Mouse (Mus musculus): ENCODE measurements around the gene Amigo1. TPM values are rescaled to one million over a fixed set of nuclear protein-coding genes. Genes with fewer than 3 reads are reported as not detected.

Amigo1 gene
- polyA plus RNA-seq, 1 experiment from 2014 or later, result 7.5 TPM

DNA sequence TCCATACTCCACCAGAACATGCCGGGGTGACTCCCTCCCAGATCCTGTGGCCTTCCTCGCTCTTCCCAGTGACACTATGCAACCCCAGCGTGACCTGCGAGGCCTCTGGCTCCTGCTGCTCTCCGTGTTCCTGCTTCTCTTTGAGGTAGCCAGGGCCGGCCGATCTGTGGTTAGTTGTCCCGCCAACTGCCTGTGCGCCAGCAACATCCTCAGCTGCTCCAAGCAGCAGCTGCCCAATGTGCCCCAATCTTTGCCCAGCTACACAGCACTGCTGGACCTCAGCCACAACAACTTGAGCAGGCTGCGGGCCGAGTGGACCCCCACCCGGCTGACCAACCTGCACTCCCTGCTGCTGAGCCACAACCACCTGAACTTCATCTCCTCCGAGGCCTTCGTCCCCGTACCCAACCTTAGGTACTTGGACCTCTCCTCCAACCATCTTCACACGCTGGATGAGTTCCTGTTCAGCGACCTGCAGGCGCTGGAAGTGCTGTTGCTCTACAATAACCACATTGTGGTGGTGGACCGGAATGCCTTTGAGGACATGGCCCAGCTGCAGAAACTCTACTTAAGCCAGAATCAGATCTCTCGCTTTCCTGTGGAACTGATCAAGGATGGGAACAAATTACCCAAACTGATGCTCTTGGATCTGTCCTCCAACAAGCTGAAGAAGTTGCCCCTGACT lies 1.1 kb downstream of the Amigo1 start:
- peak overlapping the region; percentile 80 for H3K9ac ChIP-seq (replicated peaks)
- peak overlapping the region; percentile 93 for H3K4me2 ChIP-seq (replicated peaks)
- 0 out of 2 replicates have a peak, but pooled peaks have one; percentile 12 for ATAC-seq (ENCODE audit: low FRiP score, low read depth)
- 62% methylated on average over 20 of the region's 20 CpGs for WGBS
- no peaks in the 10 kb centered on the region for H3K9me3 ChIP-seq
- no peaks in the 10 kb centered on the region for H3K36me3 ChIP-seq
- H3K4me3 ChIP-seq, result peak overlapping the region; percentile 84
- peaks cover 19% of the 10 kb centered on the region for H3K27me3 ChIP-seq
- peaks cover 22% of the 10 kb centered on the region for H3K4me1 ChIP-seq
- H3K27ac ChIP-seq (replicated peaks), result no peak overlapping the region

DNA sequence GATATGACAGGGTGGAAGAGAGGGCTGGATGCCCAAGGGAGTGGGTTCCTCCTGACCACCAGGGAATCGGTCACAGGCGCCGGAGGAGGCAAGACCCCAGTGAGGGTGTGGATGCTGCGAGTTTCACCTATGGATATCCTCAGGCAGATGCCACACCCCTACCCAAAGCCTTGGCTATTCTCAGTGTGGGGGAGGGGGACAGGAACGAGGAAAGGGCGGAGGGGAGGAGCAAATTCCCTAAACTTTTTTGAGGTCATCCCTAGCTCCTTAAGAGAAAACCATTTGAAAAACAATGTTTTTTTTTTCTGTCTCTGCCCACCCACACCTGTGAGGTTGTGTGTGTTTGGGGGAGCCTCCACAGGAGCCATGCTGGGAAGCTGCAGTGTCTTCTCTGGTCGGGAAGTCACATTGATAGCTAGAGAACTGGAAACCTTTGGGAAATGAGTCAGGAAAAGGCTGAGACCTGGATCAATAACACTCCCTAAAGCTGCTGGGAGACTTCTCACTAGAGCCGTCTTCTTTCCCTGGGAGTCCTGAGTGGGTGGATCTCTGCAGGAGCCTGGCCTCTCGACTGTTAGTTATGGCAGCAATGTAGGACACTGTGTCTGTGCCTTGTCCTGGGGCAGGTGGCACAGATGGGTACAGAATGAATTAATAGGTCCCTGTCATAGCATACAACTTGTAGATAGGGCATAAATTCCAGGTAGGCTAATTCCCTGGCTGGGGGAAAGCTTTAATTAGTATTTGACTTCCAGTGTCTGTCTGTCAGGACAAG lies 2.8 kb downstream of the Amigo1 start:
- Histone ChIP-seq H3K36me3 (no peaks in the 10 kb centered on the region), H3K4me3 (no peak overlapping the region), H3K4me2 (replicated peaks) (no peak overlapping the region), H3K9me3 (no peaks in the 10 kb centered on the region), H3K4me1 (peaks cover 22% of the 10 kb centered on the region), H3K27ac (replicated peaks) (no peak overlapping the region), H3K9ac (replicated peaks) (no peak overlapping the region; the same call in 1 of the 2 replicates), H3K27me3 (peaks cover 19% of the 10 kb centered on the region)
- ATAC-seq (ENCODE audit: low FRiP score, low read depth), result no peak
- WGBS, result 68% methylated on average over 9 of the region's 9 CpGs

DNA sequence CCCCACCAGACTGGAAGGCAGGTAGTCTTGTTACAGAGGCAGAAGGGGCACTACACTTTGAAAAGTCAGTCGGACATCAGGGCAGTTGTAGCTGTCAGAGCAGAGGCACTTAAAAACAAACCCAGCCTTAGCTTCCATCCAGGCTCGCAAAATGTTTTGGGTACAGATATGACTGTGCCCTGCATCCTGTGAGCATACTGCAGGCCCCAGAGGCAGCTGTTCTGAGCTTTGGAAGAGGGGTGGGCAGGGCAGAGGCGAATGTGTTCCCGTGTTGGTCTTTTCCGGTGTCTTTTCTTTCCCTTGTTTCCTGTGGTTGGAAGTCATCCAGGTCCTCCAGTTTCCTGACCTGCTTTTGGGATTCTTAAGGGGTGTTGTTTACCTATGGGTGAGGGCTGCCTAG lies 3.8 kb downstream of the Amigo1 start:
- WGBS, result 74% methylated on average over 5 of the region's 5 CpGs
- Histone ChIP-seq H3K9ac (replicated peaks) (no peak overlapping the region), H3K27ac (replicated peaks) (no peak overlapping the region), H3K4me3 (no peak overlapping the region), H3K36me3 (no peaks in the 10 kb centered on the region), H3K27me3 (peaks cover 15% of the 10 kb centered on the region), H3K9me3 (no peaks in the 10 kb centered on the region), H3K4me2 (replicated peaks) (no peak overlapping the region), H3K4me1 (peaks cover 22% of the 10 kb centered on the region)
- ATAC-seq (ENCODE audit: low FRiP score, low read depth), result no peak

DNA sequence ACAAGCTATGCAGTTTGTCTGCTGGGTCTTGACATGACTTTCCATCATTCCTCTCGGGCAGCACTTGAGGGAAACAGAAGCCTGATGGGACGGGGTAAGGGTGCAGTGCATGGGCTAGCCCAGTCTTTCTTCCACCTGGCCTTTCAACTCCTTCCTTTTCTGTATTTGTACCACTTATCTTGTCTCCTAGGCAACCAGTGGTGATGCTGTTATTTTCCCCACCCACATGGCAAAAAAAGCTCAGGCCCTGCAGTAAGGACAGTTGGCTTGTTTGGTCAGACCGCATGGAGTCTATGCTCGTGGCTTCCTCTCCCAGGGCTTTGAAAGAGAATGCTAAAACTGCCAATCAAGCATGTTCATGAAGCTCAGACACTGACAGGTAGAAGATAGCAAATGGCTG lies 7.6 kb downstream of the Amigo1 start:
- Histone ChIP-seq H3K27ac (replicated peaks) (no peak overlapping the region), H3K9ac (replicated peaks) (no peak overlapping the region), H3K27me3 (no peaks in the 10 kb centered on the region), H3K4me3 (no peak overlapping the region), H3K4me1 (peaks cover 28% of the 10 kb centered on the region), H3K4me2 (replicated peaks) (no peak overlapping the region), H3K36me3 (peaks cover 7% of the 10 kb centered on the region; the same call in 1 of the 2 replicates), H3K9me3 (no peaks in the 10 kb centered on the region)
- 82% methylated on average over 4 of the region's 4 CpGs for WGBS
- no peak for ATAC-seq (ENCODE audit: low FRiP score, low read depth)

DNA sequence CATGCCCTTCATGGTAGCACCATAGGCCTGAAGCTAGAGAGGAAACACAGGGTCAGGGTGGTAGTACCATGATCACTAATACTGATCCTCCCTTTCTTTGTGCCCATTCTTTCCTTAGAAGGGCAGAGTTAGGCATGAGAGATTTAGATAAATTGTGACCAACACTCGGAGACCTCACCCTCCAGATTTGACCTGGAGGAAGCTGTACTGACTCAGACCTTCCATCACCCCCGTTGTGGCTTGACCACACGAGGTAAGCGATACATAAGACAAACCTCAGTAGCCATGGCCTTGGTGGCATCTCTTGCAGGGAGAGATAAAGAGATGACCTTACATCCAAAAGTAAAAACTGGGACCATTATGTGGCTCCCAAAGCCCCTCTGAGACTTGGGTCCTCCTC lies 9.2 kb downstream of the Amigo1 start:
- no peak overlapping the region for H3K4me2 ChIP-seq (replicated peaks)
- H3K36me3 ChIP-seq, result peaks cover 14% of the 10 kb centered on the region; the same call in 1 of the 2 replicates
- no peaks in the 10 kb centered on the region for H3K9me3 ChIP-seq
- WGBS, result 85% methylated on average over 4 of the region's 4 CpGs
- H3K4me1 ChIP-seq, result peaks cover 32% of the 10 kb centered on the region
- H3K27ac ChIP-seq (replicated peaks), result no peak overlapping the region
- no peak overlapping the region for H3K4me3 ChIP-seq
- no peak for ATAC-seq (ENCODE audit: low FRiP score, low read depth)
- no peak overlapping the region for H3K9ac ChIP-seq (replicated peaks)
- no peaks in the 10 kb centered on the region for H3K27me3 ChIP-seq

DNA sequence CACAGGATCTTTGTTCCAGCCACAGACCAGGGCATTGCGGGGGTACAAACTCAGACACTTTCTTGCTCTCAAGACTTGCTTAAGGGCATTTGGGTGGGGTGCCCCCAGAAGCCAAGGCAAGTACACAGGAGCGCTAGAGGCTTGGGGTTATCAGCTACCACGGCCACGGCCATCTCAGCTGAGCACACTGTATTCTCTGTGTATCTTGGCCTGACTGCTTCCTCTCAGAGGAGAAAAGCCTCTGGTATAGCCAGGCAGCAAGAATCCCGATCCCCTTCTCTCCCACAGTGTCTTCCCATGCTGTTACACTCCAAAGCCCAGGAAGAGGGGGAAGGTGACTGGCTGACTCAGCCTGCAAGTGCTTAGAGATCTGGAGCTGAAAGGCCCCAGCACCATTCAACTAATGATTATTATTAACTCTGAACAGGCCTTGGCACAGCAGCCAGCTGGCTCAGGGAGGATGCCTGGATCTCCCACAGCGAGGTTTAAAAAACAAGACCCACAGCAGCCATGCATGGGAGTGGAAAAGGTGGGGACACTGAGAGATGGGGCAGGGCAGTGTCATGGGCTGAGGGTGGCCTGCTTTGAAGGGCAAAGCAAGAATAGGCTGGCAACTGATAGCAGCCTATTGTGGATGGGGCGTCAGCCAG lies 9.9 kb downstream of the Amigo1 start:
- Histone ChIP-seq H3K9me3 (no peaks in the 10 kb centered on the region), H3K4me3 (no peak overlapping the region), H3K4me2 (replicated peaks) (no peak overlapping the region), H3K27me3 (no peaks in the 10 kb centered on the region), H3K27ac (replicated peaks) (peak overlapping the region; percentile 77), H3K9ac (replicated peaks) (no peak overlapping the region), H3K36me3 (peaks cover 14% of the 10 kb centered on the region; the same call in 1 of the 2 replicates), H3K4me1 (peaks cover 38% of the 10 kb centered on the region)
- ATAC-seq (ENCODE audit: low FRiP score, low read depth), result no peak
- WGBS, result 82% methylated on average over 7 of the region's 7 CpGs

DNA sequence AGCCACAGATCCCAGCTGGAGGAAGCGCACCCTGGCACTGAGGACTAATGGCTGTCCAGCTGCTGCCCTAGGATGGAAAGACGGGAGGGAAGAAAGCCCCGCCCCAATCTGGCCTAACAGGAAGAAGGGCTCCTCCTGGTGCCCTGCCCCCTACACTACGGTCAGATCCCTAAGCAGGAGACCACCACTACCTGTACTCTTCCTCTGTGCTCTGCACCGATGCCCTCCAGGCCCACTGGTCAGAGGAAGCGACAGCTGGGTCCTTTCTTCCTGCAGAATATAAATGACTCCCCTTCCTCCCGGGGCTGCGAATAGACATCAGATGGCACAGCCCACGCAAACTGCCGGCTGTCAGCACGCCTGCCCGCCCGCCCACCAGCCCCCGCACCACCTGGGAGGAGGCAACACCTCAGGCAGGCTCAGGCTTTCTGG lies 10.9 kb downstream of the Amigo1 start:
- peaks cover 17% of the 10 kb centered on the region; the same call in 1 of the 2 replicates for H3K36me3 ChIP-seq
- peak overlapping the region; percentile 23 for H3K4me2 ChIP-seq (replicated peaks)
- peak overlapping the region; percentile 77 for H3K27ac ChIP-seq (replicated peaks)
- H3K9ac ChIP-seq (replicated peaks), result no peak overlapping the region
- H3K4me3 ChIP-seq, result no peak overlapping the region
- peaks cover 47% of the 10 kb centered on the region for H3K4me1 ChIP-seq
- no peaks in the 10 kb centered on the region for H3K9me3 ChIP-seq
- WGBS, result 25% methylated on average over 14 of the region's 14 CpGs
- peak; percentile 35; the same call in 1 of the 2 replicates for ATAC-seq (ENCODE audit: low FRiP score, low read depth)
- no peaks in the 10 kb centered on the region for H3K27me3 ChIP-seq

DNA sequence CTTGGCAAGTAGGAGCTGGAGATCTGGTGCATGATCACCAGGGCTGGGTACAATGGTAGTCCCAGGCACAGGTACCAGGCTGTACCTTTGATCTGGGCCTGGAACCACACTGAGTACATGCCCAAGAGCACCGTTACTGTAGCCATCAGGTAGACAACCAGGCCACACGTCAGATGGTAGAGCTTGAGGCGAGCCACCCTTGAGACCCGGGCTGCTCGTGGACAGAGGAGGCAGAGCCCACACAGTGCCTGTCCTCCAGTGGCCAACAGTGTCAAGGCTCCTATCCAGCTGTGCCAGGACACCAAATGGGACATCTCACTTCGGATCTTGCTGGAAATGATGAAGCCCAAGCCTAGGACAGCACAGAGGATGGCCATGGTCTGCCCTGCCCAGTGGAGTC lies 13.1 kb downstream of the Amigo1 start:
- no peaks in the 10 kb centered on the region for H3K9me3 ChIP-seq
- WGBS, result 94% methylated on average over 6 of the region's 6 CpGs
- H3K4me1 ChIP-seq, result peaks cover 47% of the 10 kb centered on the region

DNA sequence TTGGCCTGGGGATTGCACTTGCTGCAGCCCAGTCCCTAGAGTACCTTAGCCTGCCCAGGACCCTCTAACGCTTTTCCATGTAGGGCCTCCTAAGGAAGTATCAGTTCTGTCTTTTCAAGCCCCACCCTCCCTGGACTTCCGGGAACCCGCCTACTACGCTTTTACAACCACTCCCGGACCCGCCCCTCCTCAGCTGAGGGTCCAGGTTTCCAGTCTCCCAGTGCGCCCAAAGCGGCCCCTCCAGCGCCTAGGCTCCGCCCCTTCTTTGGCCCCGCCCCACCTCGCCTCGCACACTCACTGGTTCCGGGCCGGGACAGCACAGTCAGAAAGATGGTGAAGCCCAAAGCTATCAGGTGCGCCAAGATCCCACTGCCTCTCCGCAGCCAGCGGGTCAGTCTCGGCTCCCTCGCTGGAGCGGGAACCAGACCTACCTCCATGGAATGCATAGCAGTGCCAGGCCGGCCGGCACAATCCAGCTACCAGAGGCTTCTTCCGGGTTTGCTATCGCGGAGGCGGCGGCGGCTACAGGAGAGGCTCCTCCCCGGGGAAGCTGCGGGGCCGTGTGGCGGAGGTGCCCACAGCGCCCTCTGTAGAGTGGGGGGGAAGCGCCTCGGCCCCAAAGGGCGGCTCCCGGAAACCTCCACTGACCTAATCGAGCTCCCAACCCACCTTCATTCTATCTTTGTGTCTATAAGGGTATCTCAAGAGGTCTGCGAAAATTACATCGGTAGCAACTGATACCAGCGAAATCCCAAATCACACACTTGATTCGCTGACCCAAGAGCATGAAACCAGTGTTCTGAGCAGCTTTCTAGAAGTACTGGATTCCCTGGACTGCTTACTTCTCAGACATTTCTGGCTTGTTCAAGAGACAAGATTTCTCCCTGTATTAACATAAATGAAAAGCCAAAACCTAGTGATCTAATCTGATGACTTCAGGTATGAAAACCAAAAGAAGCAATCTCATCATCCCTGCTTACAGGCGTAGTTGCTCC lies 14.5 kb downstream of the Amigo1 start, which contains the start of gene Cyb561d1:
Gene Cyb561d1 (minus strand): TSS at position 884 of the 995 bp plus-strand sequence.
- ATAC-seq (ENCODE audit: low FRiP score, low read depth), result peak; percentile 90
- H3K9me3 ChIP-seq, result no peaks in the 10 kb centered on the region
- H3K27me3 ChIP-seq, result no peaks in the 10 kb centered on the region
- H3K27ac ChIP-seq (replicated peaks), result peak within 1 kb of the TSS; percentile 87
- peak within 1 kb of the TSS; percentile 62 for H3K4me3 ChIP-seq
- peak within 1 kb of the TSS; percentile 57 for H3K4me2 ChIP-seq (replicated peaks)
- H3K4me1 ChIP-seq, result peaks cover 46% of the 10 kb centered on the region
- peaks cover 50% of the 10 kb centered on the region for H3K36me3 ChIP-seq
- 4% methylated on average over 40 of the region's 44 CpGs for WGBS
- H3K9ac ChIP-seq (replicated peaks), result peak within 1 kb of the TSS; percentile 58

More for the DNA sequence above, 13.1 kb downstream of the Amigo1 start:
- H3K27ac ChIP-seq (replicated peaks), result 0 out of 2 replicates have a peak overlapping the region, but pooled peaks have one; percentile 0
- no peak for ATAC-seq (ENCODE audit: low FRiP score, low read depth)
- H3K4me3 ChIP-seq, result no peak overlapping the region
- H3K4me2 ChIP-seq (replicated peaks), result no peak overlapping the region
- H3K36me3 ChIP-seq, result peaks cover 36% of the 10 kb centered on the region
- H3K9ac ChIP-seq (replicated peaks), result no peak overlapping the region
- no peaks in the 10 kb centered on the region for H3K27me3 ChIP-seq

DNA sequence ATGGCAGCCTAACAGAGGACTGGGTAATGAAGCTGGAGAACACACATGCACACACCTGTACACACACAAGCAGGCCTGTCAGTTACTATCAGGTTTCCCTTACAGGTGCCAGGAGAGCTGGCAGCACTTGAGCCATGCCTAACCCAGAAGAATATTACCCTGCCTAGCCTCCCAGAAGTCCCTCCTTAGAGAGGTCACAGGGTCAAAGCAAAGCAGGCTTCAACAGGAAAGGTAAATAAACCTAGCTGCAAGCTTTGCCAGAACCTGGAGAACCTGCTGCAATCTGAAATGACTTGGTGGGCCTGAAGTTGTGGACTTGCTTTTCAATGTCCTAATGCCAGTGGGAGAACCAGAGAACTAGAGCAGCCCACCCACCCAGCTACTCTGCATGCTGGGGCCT lies 16.4 kb downstream of the Amigo1 start:
- Histone ChIP-seq H3K36me3 (peaks cover 68% of the 10 kb centered on the region), H3K9me3 (no peaks in the 10 kb centered on the region), H3K9ac (replicated peaks) (no peak overlapping the region), H3K4me3 (no peak overlapping the region), H3K4me1 (peaks cover 27% of the 10 kb centered on the region), H3K27ac (replicated peaks) (no peak overlapping the region), H3K27me3 (no peaks in the 10 kb centered on the region), H3K4me2 (replicated peaks) (no peak overlapping the region)
- no peak for ATAC-seq (ENCODE audit: low FRiP score, low read depth)

DNA sequence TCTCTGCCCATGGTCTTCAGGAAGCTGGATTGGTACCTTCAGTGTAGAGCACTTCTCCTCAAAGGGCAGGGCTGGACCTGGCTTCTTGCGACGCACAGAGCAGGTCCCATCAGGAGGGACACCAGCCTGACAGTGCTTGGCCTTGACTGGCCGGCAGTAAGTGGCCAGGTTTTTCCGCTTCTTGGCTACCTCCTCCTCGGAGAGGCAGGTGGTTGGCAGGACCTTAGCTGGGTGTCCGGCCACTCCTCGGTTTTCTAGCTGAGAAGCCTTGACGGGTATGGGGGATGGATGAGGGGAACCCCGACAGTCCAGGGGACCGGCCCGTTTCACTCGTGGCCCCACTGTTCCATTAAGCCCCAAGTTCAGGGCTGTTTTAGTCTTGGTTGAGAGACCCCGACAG lies 17.1 kb downstream of the Amigo1 start:
- Histone ChIP-seq H3K27me3 (no peaks in the 10 kb centered on the region), H3K36me3 (peaks cover 73% of the 10 kb centered on the region), H3K9me3 (no peaks in the 10 kb centered on the region), H3K9ac (replicated peaks) (no peak overlapping the region; the same call in 1 of the 2 replicates), H3K27ac (replicated peaks) (no peak overlapping the region), H3K4me3 (no peak overlapping the region), H3K4me2 (replicated peaks) (no peak overlapping the region), H3K4me1 (peaks cover 29% of the 10 kb centered on the region)
- WGBS, result 96% methylated on average over 13 of the region's 13 CpGs
- ATAC-seq (ENCODE audit: low FRiP score, low read depth), result no peak
